Mouse (Mus musculus): Measurements from ENCODE around the gene Abtb1. TPM values are rescaled to one million over a fixed set of nuclear protein-coding genes. Genes with fewer than 3 reads are reported as not detected.

Gene Abtb1
- polyA plus RNA-seq (2015; fragmentation: Nextera tagmentation; extraction: Ambion mirVana): 22.7 and 23.9 TPM in 2 replicates

DNA sequence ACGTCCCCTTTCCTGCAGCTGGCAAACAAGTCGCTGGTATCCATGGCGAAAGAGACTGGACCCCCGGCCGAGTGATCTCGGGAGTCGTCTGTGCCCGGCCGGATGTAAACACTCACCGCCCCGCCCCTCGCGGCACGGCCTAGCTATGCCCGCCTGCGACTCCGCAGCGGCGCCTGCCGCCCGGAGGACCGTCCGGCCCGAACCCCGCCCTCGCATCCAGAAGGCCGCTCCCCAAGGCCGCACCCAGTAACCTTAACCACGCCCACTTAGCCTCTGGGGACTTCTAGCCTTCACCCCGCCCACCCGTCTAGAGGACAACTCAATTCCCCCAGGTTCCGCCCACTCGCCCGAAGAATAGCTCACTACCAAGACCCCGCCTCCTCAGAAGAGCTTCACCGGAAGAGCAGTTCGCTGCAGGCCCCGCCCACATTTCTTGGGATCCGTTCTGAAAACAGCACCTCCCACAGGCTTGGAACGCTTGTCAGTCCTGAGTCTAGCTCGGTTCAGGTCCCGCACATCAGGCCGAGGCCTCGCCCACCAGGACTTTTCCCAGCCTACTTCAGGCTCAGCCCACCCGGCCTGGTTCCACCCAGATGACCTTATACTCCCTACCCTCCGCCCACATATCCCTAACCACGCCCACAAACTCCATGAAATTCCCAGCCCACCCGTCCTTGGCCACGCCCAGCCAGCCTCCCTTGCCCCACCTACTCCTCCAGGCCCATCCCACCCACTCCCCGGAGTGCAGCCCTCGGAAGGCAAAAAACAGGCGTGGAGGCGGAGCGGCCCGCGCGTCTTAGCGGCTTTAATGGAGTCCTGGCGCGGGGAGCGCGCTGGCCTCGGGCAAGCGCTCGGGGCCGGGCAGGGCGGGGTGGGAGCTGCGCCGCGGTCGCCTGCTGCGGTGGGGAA lies at the start of gene Abtb1:
Gene Abtb1 (minus strand): TSS at position 204 of the 909 bp plus-strand sequence.
- H3K27ac ChIP-seq (ENCODE audit: low read depth, low read length): peak within 1 kb of the TSS; percentile 87
- peak within 1 kb of the TSS; percentile 78 for H3K4me2 ChIP-seq (replicated peaks; ENCODE audit: low read depth)
- no peaks in the 10 kb centered on the region for H3K9me3 ChIP-seq (ENCODE audit: control insufficient read depth)
- peak within 1 kb of the TSS; percentile 76 for H3K9ac ChIP-seq (ENCODE audit: low read depth, low read length)
- TF ChIP-seq CTCF (IDR thresholded peaks at IDR 0.05; ENCODE audit: low read depth): peak; percentile 84
- peak within 1 kb of the TSS; percentile 93 for H3K4me3 ChIP-seq (ENCODE audit: low read depth, low read length)
- H3K4me1 ChIP-seq (replicated peaks; ENCODE audit: control insufficient read depth, insufficient read depth, low read length): peaks cover 6% of the 10 kb centered on the region; the same call in 1 of the 2 replicates
- H3K36me3 ChIP-seq (ENCODE audit: control insufficient read depth, insufficient read depth): peaks cover 25% of the 10 kb centered on the region
- ATAC-seq: peak; percentile 94
- under 1% methylated on average over 67 of the region's 72 CpGs for WGBS
- H3K27me3 ChIP-seq (replicated peaks; ENCODE audit: control insufficient read depth, insufficient read depth, low read length): no peaks in the 10 kb centered on the region

- TF ChIP-seq CTCF (IDR thresholded peaks at IDR 0.05; ENCODE audit: low read depth): no peak
- Histone ChIP-seq H3K4me3 (ENCODE audit: low read depth, low read length) (no peak overlapping the region), H3K36me3 (ENCODE audit: control insufficient read depth, insufficient read depth) (peaks cover 74% of the 10 kb centered on the region), H3K27ac (ENCODE audit: low read depth, low read length) (peak overlapping the region; percentile 7; the same call in 1 of the 2 replicates), H3K4me2 (replicated peaks; ENCODE audit: low read depth) (no peak overlapping the region), H3K9ac (ENCODE audit: low read depth, low read length) (no peak overlapping the region), H3K27me3 (replicated peaks; ENCODE audit: control insufficient read depth, insufficient read depth, low read length) (no peaks in the 10 kb centered on the region), H3K4me1 (replicated peaks; ENCODE audit: control insufficient read depth, insufficient read depth, low read length) (no peaks in the 10 kb centered on the region), H3K9me3 (ENCODE audit: control insufficient read depth) (no peaks in the 10 kb centered on the region)
- 84% methylated on average over 7 of the region's 7 CpGs for WGBS
- ATAC-seq: no peak
Measured at GRCm38 (mm10) chr6:88890832-88891231, 49.0 kb upstream of the Abtb1 start.

GRCm38 (mm10) chr6:88889410-88890042 lies 47.7 kb upstream of the Abtb1 start:
- Histone ChIP-seq H3K9me3 (ENCODE audit: control insufficient read depth) (no peaks in the 10 kb centered on the region), H3K27ac (ENCODE audit: low read depth, low read length) (peak overlapping the region; percentile 80), H3K36me3 (ENCODE audit: control insufficient read depth, insufficient read depth) (peaks cover 74% of the 10 kb centered on the region), H3K4me2 (replicated peaks; ENCODE audit: low read depth) (0 out of 2 replicates have a peak overlapping the region, but pooled peaks have one; percentile 21), H3K27me3 (replicated peaks; ENCODE audit: control insufficient read depth, insufficient read depth, low read length) (no peaks in the 10 kb centered on the region), H3K9ac (ENCODE audit: low read depth, low read length) (no peak overlapping the region), H3K4me1 (replicated peaks; ENCODE audit: control insufficient read depth, insufficient read depth, low read length) (no peaks in the 10 kb centered on the region), H3K4me3 (ENCODE audit: low read depth, low read length) (no peak overlapping the region)
- TF ChIP-seq CTCF (IDR thresholded peaks at IDR 0.05; ENCODE audit: low read depth): no peak
- peak; percentile 50 for ATAC-seq
- WGBS: 75% methylated on average over 13 of the region's 13 CpGs

- no peak overlapping the region for H3K4me3 ChIP-seq (ENCODE audit: low read depth, low read length)
- 79% methylated on average over 2 of the region's 2 CpGs for WGBS
- ATAC-seq: no peak
- H3K27ac ChIP-seq (ENCODE audit: low read depth, low read length): no peak overlapping the region
- H3K9ac ChIP-seq (ENCODE audit: low read depth, low read length): no peak overlapping the region
- no peaks in the 10 kb centered on the region for H3K27me3 ChIP-seq (replicated peaks; ENCODE audit: control insufficient read depth, insufficient read depth, low read length)
- H3K36me3 ChIP-seq (ENCODE audit: control insufficient read depth, insufficient read depth): peaks cover 80% of the 10 kb centered on the region
- H3K4me2 ChIP-seq (replicated peaks; ENCODE audit: low read depth): no peak overlapping the region
- H3K9me3 ChIP-seq (ENCODE audit: control insufficient read depth): no peaks in the 10 kb centered on the region
- no peak for TF ChIP-seq CTCF (IDR thresholded peaks at IDR 0.05; ENCODE audit: low read depth)
- no peaks in the 10 kb centered on the region for H3K4me1 ChIP-seq (replicated peaks; ENCODE audit: control insufficient read depth, insufficient read depth, low read length)
Measured at GRCm38 (mm10) chr6:88886417-88886967, 44.7 kb upstream of the Abtb1 start.

DNA sequence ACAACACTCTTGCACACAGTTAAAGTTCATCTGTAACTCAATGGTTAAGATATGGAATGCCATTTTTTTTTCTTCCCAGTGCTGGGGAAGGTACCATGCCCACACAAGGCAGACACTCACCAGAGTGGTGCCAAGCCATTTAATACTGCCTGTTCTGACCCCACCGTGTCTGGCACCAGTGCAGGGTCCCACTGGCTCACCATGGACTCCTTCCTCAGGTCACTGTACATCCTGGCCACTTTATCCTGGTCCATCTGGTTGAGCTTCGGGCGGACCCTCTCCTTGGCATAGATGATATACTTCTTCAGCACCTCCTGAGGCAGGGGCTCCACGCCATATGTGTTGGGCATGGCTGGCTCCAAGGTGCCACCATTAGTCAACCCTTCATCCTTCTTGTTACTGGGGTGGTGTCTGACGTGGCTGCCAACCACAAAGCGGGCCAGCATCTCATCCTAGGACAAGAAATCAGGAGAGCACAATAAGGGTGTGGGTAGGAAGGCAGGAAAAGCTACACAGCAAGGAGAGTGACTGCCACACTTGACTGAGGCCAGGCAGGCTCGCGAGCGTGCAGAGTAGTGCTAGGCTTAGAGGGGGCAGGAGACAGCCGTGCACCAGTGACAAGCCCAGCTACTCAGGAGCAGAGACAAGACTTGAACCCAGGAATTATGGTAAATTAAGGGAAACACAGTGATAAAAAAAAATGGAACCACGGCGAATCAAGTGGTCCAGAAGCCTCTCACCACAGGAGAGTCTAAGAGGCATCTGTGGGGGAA lies 44.0 kb upstream of the Abtb1 start:
- Histone ChIP-seq H3K9ac (ENCODE audit: low read depth, low read length) (no peak overlapping the region), H3K27ac (ENCODE audit: low read depth, low read length) (no peak overlapping the region), H3K36me3 (ENCODE audit: control insufficient read depth, insufficient read depth) (peaks cover 78% of the 10 kb centered on the region), H3K9me3 (ENCODE audit: control insufficient read depth) (no peaks in the 10 kb centered on the region), H3K4me3 (ENCODE audit: low read depth, low read length) (no peak overlapping the region), H3K4me1 (replicated peaks; ENCODE audit: control insufficient read depth, insufficient read depth, low read length) (no peaks in the 10 kb centered on the region), H3K4me2 (replicated peaks; ENCODE audit: low read depth) (no peak overlapping the region), H3K27me3 (replicated peaks; ENCODE audit: control insufficient read depth, insufficient read depth, low read length) (no peaks in the 10 kb centered on the region)
- ATAC-seq: no peak
- no peak for TF ChIP-seq CTCF (IDR thresholded peaks at IDR 0.05; ENCODE audit: low read depth)
- 93% methylated on average over 12 of the region's 12 CpGs for WGBS

All from intestine, postnatal 0 days (tissue).